Mouse (Mus musculus): ENCODE results near the gene Tuba3a. TPM values are rescaled to one million over a fixed set of nuclear protein-coding genes. Genes with fewer than 3 reads are reported as not detected.

The Tuba3a gene
- total RNA-seq, 2 experiments from 2014 or later: not detected

GRCm38 (mm10) chr6:125252285-125252684 is 33.6 kb downstream of the Tuba3a start:
- no peak for TF ChIP-seq CTCF (conservative IDR thresholded peaks at IDR 0.05)
- no peak for DNase-seq (ENCODE audit: low spot score in 2 of 2)
- H3K4me3 ChIP-seq: no peak overlapping the region
- no peak overlapping the region for H3K27ac ChIP-seq

DNA sequence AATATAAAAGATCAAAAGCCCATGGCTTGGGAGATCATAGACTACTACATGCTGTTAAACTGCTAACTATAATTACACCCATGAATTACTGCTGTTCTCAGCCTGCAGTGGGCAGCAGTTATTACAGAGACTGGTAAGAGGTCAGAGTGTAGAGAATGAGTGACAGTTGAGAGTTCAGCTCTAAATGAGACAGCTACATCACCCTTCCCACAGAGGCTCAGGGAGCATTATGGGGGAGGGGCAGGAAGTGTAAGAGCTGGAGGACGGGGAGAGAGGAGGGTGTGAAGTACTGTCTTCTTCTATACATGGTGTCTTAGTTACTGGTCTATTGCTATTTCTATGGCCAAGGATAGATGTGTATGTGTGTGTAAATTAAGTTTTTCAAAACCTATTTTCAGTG is 41.3 kb downstream of the Tuba3a start:
- TF ChIP-seq CTCF (conservative IDR thresholded peaks at IDR 0.05): no peak
- no peak overlapping the region for H3K27ac ChIP-seq
- no peak for DNase-seq (ENCODE audit: low spot score in 2 of 2)
- no peak overlapping the region for H3K4me3 ChIP-seq

DNA sequence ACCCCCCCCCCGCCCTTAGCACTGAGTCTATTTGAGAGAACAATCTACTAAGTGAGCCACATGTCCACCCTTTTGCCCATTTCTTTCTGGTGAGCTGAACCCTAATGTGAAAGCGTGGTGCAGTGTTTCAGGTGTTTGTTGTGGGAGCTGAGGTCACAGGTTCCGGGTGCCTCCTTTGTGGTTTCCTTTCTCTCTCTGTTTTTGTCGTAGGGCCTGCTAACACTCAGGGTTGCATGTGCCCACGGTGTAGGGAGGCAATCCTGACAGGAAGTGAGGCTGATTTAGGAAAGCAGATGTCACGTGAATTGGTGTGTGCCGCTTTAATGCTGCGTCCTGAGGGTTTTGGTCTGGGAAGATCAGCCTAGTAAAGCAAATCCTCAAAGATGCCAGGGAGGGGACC is 44.3 kb downstream of the Tuba3a start:
- Histone ChIP-seq H3K4me3 (no peak overlapping the region), H3K27ac (no peak overlapping the region)
- DNase-seq (ENCODE audit: low spot score in 2 of 2): no peak
- no peak for TF ChIP-seq CTCF (conservative IDR thresholded peaks at IDR 0.05)

DNA sequence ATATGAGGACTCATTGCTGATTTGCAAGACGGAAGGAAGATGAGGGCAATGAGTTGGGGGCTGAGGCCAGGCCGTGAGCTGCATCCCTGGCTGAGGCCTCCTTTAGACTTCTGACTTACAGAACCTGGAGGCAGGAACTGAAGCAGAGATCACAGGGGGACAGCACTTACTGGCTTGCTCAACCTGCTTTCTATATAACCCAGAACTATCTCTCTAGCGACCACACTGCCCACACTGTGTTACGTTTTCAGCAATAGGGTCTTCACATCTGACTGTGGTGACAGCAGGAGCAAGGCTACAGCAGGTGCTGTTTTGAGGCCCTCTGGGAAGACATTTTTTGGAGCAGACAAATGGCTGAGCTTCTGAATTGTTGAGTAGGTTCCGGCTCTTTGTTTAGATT is 45.2 kb downstream of the Tuba3a start:
- no peak overlapping the region for H3K4me3 ChIP-seq
- TF ChIP-seq CTCF (conservative IDR thresholded peaks at IDR 0.05): no peak
- H3K27ac ChIP-seq: no peak overlapping the region
- DNase-seq (ENCODE audit: low spot score in 2 of 2): no peak

DNA sequence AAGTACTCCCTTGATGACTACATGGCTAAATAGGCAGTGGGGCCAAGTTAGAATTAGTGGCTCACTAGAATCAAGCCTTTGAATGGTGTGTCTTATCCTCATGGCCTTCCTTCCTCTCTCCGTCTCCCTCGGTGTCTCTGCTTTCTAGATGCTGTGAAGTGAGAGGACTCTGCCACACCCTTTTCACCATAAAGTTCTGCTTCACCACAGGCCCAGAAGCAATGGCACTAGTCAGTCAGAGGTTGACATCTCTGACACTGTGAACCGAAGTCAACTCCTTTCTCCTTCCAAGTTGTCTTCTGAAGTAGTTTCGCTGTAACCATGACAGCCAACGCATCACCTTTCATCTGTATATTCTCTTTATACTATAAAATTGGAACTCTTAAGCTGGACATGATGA is 46.3 kb downstream of the Tuba3a start:
- DNase-seq (ENCODE audit: low spot score in 2 of 2): no peak
- Histone ChIP-seq H3K27ac (no peak overlapping the region), H3K4me3 (no peak overlapping the region)
- no peak for TF ChIP-seq CTCF (conservative IDR thresholded peaks at IDR 0.05)

GRCm38 (mm10) chr6:125238396-125238795 is 47.4 kb downstream of the Tuba3a start:
- Histone ChIP-seq H3K27ac (no peak overlapping the region), H3K4me3 (no peak overlapping the region)
- DNase-seq (ENCODE audit: low spot score in 2 of 2): no peak
- no peak for TF ChIP-seq CTCF (conservative IDR thresholded peaks at IDR 0.05)

DNA sequence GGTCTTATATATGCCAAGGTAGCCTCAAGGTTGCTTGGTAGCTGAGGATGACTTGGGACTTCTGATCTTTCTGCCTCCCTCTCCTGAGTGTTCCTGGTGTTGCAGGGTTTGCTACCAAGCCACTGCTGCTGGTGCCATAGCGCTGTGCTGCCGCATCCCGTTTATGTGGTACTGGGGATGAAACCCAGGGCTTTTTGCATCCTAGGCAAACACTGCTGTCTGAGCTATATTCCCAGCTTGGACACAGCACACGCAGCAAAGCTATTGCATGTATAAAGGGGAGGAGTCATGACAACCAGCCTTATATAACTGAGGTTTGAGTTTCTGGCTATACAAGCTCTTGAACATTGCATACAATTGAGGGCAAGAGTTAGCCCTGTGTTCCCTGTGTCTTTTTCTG is 48.4 kb downstream of the Tuba3a start:
- DNase-seq (ENCODE audit: low spot score in 2 of 2): no peak
- TF ChIP-seq CTCF (conservative IDR thresholded peaks at IDR 0.05): no peak
- no peak overlapping the region for H3K4me3 ChIP-seq
- H3K27ac ChIP-seq: no peak overlapping the region

DNA sequence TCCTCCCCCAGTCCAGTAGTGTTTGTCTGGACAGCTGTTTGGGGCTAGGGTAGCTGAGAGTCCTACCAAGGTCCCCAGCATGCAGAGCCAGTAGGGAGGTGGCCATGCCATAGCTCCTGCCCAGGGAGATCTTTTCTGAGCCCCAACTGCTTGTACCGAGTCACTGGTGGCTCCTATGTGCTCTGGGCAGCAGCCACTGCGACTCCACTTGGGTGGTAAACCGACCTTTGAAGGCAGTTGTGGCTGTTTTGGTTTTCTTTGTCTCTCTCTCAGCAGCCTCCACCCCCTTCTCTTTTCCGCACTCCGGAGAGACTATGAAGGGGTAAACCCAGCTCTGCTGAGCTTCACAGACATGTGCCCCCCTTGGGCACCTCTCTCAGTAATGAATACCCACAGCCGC is 49.1 kb downstream of the Tuba3a start, which contains the start of gene Cd27:
Cd27 (minus strand) TSS at position 229 of the 400 bp plus-strand sequence.
- no peak for DNase-seq (ENCODE audit: low spot score in 2 of 2)
- no peak for TF ChIP-seq CTCF (conservative IDR thresholded peaks at IDR 0.05)
- no peak within 1 kb of the TSS for H3K4me3 ChIP-seq
- H3K27ac ChIP-seq: no peak within 1 kb of the TSS

DNA sequence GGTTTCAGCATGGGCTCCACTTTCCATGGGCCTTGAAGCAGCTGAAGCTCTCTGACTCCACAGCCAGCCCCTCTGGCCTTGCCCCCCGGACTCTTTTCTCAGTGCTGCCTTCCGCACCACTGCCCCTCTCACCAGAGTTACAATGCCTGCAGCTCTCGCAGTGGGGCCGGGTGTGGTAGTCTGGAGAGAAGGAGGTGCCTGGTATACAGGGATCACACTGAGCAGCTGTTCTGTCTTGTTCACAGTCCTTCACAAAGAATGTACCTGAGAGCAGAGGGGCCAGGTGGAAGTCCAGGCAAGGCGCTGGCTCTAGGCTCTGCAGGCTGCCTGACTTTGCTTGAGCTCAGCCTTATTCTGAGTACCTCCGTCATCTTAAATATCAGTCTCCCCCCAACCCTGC is 49.5 kb downstream of the Tuba3a start:
- Histone ChIP-seq H3K27ac (no peak overlapping the region), H3K4me3 (no peak overlapping the region)
- DNase-seq (ENCODE audit: low spot score in 2 of 2): no peak
- no peak for TF ChIP-seq CTCF (conservative IDR thresholded peaks at IDR 0.05)

GRCm38 (mm10) chr6:125234520-125234828 is 51.4 kb downstream of the Tuba3a start:
- Histone ChIP-seq H3K4me3 (no peak overlapping the region), H3K27ac (no peak overlapping the region)
- DNase-seq (ENCODE audit: low spot score in 2 of 2): no peak
- no peak for TF ChIP-seq CTCF (conservative IDR thresholded peaks at IDR 0.05)

- TF ChIP-seq CTCF (conservative IDR thresholded peaks at IDR 0.05): no peak
- no peak for DNase-seq (ENCODE audit: low spot score in 2 of 2)
- Histone ChIP-seq H3K27ac (no peak overlapping the region), H3K4me3 (no peak overlapping the region)
Observed at GRCm38 (mm10) chr6:125233816-125234519, 51.9 kb downstream of the Tuba3a start.

DNA sequence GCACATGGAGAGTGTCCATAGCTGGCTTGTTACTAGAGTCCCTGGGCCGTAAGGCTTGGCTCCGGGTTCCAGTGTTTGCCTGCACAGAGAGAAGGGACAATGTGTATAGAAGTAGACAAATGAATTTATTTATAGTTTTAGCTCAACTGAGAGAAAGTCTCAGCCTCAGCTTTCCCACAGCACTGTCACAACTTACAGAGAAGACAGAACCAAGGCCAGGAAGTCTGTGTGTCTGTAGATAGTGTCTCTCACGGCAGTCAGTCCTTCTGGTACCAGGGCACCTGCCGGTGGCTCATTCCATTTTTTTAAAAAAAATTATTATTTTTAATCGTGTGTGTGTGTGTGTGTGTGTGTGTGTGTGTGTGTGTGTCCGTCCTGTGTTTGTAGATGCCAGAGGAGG is 53.3 kb downstream of the Tuba3a start:
- Histone ChIP-seq H3K27ac (no peak overlapping the region), H3K4me3 (no peak overlapping the region)
- DNase-seq (ENCODE audit: low spot score in 2 of 2): no peak
- TF ChIP-seq CTCF (conservative IDR thresholded peaks at IDR 0.05): no peak

- TF ChIP-seq CTCF (conservative IDR thresholded peaks at IDR 0.05): no peak
- Histone ChIP-seq H3K4me3 (peak overlapping the region; percentile 69), H3K27ac (peak overlapping the region; percentile 90)
- no peak for DNase-seq (ENCODE audit: low spot score in 2 of 2)
Observed at GRCm38 (mm10) chr6:125232045-125232437, 53.8 kb downstream of the Tuba3a start.
